Mouse (Mus musculus): ENCODE results near the gene Thada.

The Thada gene

GRCm38 (mm10) chr17:84287675-84288420 is 178.2 kb downstream of the Thada start:
- DNase-seq (ENCODE audit: low spot score) = no peak

GRCm38 (mm10) chr17:84286536-84286935 is 179.5 kb downstream of the Thada start:
- DNase-seq (ENCODE audit: low spot score) = no peak

GRCm38 (mm10) chr17:84282388-84283280 is 183.4 kb downstream of the Thada start:
- DNase-seq (ENCODE audit: low spot score) = no peak

- DNase-seq (ENCODE audit: low spot score) = no peak
These were observed 187.0 kb downstream of the Thada start for GRCm38 (mm10) chr17:84279001-84279400.

GRCm38 (mm10) chr17:84278193-84278953 is 187.6 kb downstream of the Thada start:
- DNase-seq (ENCODE audit: low spot score) = no peak

DNA sequence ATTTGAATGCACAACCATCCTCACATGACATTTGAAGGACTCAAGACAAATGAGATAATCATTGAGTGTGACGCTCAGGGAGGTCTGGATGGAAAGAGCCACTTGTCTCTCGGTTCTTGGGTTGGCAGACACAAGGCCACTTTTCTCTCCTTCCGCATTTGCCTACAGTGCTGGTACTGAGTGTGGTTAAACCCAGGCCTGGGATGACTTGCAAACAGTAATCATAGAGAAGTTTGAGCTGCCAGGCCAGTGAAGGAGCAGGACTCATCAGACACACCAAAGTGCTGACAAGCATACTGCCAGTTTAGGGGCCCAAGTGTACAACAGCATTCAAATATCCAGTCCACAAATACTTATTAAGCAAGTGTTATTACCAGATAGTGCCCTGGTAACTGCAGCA is 191.0 kb downstream of the Thada start:
- DNase-seq (ENCODE audit: low spot score) = no peak

- no peak for DNase-seq (ENCODE audit: low spot score)
These were observed 191.8 kb downstream of the Thada start for GRCm38 (mm10) chr17:84274163-84274562.

DNA sequence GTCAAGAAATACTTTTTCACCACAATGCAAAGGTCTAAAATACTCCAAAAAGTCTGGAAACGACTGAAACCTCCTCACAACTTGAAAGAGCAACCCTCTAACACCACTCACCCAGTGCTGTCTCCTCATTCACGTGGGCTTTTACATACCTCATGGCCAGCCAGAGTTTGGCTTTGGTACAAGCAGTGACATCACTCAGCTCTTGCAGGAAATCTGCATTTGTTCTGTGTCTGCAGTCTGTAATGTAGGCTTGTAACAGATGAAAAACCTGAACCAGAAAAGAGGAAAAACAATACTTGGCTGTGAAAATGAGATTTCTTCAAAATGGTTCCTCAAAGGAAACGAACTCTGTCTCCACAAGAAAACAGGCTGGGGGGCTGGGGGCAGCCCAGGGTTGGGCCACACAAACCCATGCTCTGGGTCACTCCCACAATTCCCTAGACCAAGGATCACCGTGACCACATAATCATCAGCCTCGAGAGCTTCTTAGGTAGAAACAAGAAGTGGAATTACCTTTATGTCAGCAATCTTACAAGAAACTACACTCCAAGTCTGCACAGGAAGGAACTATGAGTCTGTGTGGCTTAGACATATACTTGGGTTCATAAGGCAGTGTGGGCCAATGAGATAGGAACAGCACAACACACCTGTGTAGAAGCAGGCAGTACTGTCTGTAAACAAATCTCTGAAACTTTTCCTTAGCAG is 193.3 kb downstream of the Thada start:
- DNase-seq (ENCODE audit: low spot score) = no peak

GRCm38 (mm10) chr17:84271566-84272202 is 194.3 kb downstream of the Thada start:
- no peak for DNase-seq (ENCODE audit: low spot score)

DNA sequence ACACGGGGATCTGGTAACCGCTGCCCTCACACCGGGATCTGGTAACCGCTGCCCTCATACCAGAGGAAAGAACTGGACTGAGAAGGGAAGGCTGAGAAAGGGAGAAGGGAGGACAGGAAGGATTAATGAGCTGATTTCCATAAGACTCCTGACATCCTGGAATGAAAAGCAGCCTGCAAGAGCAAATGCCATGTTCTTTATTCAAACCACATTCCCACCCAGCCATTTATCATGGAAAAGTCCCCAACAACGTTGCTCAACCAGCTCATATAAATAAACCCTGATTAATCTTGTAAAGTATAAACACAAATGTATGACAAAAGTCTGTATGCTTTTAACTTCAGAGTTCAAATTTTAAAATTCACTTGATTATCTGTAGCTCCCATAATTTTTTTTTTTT is 196.3 kb downstream of the Thada start:
- DNase-seq (ENCODE audit: low spot score) = no peak

GRCm38 (mm10) chr17:84268450-84268849 is 197.6 kb downstream of the Thada start:
- DNase-seq (ENCODE audit: low spot score) = no peak

DNA sequence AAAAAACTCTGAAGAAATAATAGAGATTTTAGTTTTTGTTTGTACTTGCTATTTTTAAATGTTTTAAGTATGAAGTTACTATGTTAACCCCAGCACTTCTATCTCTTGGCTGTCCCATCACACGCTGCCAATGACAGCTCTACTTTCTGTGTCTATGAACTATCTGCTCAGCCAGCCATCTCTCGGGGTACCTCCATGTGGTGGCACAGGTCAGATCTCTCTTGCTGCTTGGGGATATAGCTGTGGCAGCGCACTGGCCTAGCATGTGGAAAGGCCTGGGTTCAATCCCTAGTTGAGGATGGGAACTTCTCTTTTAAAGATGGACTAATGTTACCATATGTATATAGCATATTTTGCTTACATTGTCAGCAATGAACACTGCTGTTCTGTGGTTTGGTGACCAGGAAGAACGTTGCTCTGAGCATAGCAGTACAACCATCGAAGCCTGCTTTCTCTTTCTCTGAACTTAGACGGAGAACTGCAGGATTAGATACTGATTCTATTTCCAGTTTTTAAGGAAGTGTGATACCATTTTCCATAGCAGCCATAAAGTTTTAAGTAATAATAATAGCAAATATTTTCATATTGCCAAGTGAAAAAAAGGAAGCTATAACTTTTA is 198.4 kb downstream of the Thada start:
- DNase-seq (ENCODE audit: low spot score) = no peak

GRCm38 (mm10) chr17:84266161-84266948 is 199.7 kb downstream of the Thada start:
- no peak for DNase-seq (ENCODE audit: low spot score)

DNA sequence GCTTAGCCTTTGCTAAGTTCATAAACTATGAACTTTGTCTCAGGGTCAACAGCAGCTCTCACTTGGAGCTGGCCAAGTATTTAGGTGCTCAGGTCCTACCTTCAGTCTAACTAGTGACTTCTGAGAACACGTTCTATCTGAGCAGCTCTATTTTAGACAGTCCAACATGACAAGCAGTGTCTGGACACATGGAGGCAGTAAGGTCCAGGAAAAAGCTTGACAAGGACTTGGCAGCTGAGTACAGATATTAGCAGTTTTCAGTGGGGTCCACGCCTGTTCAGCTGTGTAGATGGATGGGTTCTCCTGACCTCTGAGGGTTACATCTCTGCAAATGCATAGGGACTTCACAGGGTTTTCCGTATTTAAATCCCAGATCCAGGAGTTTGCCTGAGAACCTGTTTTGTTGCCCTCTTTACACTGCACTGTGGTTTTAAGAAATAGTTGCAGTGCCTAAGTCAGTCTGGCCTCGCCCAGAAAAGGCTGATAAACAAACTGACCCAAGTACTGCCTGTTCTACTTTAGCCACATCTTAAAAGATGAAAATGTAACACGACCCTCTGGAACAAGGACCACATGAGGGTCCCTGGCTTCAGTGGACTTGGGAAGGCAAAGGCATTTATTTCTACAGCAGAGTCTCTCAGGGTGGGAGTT is 200.4 kb downstream of the Thada start:
- no peak for DNase-seq (ENCODE audit: low spot score)

GRCm38 (mm10) chr17:84264305-84264704 is 201.7 kb downstream of the Thada start:
- DNase-seq (ENCODE audit: low spot score) = no peak

GRCm38 (mm10) chr17:84263591-84263990 is 202.4 kb downstream of the Thada start:
- DNase-seq (ENCODE audit: low spot score) = no peak

DNA sequence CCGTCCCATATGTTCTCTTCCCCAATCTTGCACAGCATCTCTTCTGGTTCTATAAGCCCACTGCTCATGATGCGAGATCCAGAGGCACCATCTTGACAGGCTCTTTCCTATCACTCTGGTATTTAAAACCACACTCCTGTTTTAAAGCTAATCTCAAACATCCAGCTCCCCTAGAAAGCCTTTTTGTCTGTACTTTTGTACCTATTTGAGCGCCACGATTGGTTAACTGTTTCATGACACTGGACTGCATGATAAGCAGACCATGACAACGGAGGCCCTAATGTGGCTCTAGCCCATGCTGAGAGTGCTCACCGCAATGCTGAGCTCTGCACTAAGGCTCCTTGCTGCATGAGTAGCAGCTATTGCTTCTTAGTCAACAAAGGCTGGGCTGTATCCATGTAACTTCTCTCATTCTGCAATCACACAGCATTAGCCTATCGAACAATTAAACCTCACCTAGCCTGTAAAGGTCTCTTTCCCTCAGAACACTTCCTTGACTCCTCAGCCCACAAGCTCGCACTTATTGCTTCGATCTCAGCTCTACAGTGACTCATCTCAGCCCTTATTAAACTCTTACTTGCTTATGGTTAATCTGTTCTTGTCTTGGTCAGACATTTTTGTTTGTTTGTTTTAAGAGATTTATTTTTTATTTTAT is 203.6 kb downstream of the Thada start:
- no peak for DNase-seq (ENCODE audit: low spot score)

- DNase-seq (ENCODE audit: low spot score) = no peak
These were observed 205.0 kb downstream of the Thada start for GRCm38 (mm10) chr17:84261010-84261409.

- DNase-seq (ENCODE audit: low spot score) = peak; percentile 67
These were observed 205.8 kb downstream of the Thada start for GRCm38 (mm10) chr17:84260226-84260625.

Data from testis, postnatal 14 days (tissue).